Mouse (Mus musculus) adrenal gland, adult (tissue): ENCODE data around the gene Hmx1.

Source experiments
- DNase-seq, 2 experiments: peaks; one replicate each; pipeline ENCODE4 v3.0.0; 2022 to 2023; ENCODE audit warnings: low spot score in 1 of 2; ENCODE audit not compliant: inconsistent age in 2 of 2

Hmx1 gene

DNA sequence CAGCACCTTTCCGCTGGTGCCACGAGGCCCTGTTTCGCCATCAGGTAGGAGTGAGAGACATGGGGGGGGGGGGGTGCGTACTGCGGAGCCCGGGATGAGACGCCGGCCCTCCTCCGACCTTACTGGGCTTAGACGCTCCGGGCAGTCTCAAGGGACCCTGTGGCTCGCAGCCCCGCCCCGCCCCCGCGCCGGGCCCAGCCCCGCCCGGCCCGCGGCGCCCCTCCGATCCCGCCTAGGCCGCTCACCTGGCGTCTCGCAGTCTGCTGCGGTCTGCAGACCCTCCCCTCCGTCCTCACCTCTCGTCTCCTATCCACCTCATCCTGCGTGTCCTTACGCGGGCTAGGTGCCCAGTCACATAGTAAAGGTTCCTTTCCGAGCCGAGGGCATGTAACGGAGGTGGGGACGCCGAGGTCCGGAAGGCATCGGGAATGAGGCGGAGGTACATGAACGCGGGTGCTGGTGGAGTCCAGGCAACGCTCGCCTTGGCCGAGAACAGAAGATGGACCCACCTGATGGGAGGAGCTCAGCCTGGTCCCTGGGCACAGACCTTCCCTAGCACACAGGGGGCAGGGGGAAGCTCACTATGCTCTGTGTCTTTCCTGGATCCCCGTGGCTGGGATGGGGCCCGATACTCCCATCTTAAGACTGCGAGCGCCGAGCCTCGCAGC, 8.9 kb downstream of the Hmx1 start:
- no peak for DNase-seq

DNA sequence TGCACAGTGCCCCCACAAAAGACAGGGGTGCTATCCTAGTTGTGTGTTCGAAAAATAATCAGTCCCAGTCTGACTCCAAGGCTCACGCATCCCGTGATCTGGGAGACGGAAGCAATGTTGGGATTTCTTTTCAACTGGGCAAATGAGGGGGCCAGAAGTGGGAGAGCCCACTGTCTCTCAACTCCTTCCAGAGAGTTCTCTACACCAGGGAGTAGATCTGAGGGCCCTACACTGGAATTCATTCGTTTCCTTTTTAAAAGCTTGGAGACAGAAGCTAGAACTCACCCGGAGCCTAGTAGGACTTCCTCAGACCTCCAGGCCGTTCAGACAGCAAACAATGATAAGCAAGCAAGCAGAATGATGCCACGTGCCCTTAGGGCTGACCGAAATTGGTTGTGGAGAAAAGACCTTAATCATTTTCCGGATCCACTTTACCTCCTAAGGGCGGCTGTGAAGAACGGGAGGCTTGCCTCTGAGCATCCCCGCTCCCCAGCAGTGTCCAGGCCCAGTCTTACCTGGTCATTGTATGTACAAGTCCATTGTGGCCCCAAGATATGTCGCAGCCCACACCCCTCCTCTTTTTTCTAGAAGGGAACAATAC, 9.5 kb downstream of the Hmx1 start:
- no peak for DNase-seq

DNA sequence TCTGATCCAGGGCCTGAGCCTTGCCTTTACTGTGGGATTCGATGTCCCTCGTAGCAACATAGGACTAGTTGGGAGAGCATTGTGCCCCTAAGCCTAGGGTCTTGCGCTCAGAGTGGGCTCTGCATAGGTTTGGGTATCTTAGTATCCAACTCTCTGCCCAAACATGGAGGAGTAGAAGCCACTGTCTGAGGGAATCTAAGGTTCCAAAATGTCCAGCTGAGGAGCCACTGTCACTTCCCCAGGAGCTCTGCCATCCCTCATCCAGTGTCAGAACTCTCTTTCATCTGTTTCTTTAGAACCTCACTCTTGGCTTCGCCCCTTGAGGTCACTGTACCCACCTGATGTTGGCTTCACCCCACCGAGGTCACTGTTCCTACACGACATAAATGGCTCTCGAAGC, 10.2 kb downstream of the Hmx1 start:
- DNase-seq = no peak

DNA sequence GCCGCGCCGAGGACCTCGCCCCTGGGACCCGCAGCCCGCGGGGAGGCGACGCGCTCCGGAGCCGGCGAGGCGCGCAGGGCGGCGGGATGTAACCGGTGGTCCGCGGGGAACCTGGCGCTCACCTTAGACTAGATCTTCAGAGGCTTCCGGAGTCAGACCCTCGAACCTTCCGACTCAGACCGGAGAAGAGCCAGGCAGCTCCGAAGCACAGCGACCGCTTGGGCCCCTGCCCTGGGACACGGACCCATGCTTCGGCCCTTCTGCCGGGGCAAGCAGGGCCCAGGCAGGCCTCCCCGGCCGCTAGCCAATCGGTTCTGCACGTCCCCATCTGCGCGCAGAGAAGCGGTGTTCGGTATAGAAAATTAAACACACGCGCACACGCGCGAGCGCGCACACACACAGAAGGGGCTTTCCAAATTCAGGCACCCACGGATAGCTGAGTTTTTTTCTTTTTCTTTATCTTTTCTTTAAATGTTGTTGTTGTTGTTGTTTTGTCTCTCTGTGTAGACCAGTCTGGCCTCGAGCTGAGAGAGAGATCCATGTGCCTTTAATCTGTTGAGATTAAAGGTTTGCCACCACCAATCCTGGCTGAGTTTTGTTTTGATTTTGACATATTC, 10.9 kb downstream of the Hmx1 start:
- DNase-seq = no peak

DNA sequence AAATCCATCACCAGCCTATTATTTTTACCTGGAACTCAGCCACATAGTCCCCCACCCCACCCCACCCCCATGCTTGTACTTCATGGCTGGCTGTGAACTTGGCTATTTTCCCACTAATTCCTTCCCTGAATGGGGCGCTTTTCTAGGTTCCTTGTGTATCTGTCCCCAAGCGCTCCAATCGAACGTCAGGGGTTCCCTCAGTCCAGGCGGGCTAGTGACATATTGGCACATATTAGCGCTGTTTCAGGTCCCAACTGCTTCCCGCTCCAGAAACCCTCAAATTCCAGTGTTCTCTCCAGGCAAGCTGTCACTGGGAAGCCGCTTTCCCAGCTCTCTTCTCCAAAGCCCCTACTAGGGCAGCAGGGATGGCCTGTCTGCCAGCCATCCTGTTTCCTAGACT, 12.3 kb downstream of the Hmx1 start:
- DNase-seq = no peak

DNA sequence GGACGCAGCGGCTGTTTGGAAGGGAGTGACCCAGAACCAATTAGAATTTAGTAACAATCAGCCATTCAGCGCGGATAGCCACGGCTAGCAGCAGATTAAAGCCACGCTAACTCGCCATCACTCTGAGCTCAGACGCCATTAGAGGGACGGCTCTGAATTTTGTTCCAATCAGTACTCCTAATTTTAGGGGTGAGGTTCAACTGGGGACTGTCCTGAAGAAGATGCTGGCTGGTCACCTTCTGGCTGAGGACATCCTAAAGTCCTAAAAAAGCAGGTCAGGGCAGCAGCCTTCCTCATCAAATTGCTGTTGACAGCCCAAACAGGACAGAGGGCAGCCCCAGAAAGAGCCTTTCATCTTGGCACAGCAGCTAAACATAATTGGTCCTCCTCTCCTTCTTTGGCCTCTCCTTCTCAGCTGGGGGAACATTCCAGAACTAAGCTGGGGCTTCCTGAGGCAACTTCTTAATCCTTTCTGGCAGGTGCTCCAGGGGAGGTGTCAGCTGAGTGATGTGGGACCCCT, 18.6 kb downstream of the Hmx1 start:
- no peak for DNase-seq

DNA sequence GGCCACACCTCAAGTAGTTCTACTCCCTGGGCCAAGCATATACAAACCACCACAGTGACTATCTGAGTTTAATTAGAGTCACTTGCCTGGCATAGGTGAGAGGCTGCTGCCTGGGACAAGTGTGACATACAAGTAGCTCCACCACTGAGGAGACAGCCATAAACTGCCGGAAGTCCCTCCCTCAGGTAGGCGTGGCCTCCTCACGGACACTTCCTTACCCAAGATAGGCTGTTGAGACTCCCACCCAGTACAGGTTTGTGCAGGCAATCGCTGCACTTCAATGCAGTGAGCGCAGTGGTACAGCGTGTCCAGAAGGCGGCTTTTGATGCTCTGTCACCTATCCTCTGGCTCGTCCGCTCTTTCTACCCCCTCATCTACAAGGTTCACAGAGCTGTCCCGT, 22.1 kb downstream of the Hmx1 start:
- no peak for DNase-seq

DNA sequence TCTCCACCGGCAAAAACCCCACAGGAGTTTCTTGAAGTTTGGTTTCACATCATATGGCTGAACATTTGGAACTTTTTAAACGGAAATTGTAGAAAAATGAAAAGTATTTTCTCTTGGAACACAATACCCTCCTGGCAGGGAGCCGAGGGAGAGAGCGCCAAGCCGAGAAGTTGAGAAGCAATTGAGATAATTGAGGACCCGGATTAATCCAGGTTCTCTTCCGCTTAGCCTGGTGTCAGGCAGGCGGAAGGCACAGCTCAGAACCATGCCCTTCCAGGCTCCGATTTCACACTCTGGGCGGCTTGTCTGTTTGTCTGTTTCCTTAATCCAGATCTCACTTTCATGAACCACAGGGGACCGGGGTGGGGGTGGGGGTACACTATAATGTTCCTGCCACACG, 23.9 kb downstream of the Hmx1 start:
- no peak for DNase-seq

DNA sequence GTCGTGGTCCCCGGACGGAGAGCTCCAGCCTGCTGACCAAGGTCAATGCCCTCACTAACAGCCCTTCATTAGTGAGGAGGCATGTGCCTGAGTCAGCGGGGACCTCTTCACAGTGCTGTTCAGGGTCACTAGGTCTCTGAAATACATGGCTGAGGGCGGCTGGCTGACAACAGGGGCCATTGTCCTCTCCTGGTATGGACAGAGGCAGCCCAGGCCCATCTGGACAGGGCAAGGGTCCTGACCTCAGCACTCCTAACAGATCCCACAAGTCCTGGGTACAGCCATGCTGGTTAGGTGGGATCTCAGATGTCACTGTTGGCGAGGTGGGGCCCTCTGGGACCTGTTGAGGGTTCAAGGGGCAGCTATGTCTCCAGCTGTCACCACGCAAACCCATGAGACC, 28.8 kb downstream of the Hmx1 start:
- peak in 1 of 2 experiments; percentile 30 for DNase-seq

DNA sequence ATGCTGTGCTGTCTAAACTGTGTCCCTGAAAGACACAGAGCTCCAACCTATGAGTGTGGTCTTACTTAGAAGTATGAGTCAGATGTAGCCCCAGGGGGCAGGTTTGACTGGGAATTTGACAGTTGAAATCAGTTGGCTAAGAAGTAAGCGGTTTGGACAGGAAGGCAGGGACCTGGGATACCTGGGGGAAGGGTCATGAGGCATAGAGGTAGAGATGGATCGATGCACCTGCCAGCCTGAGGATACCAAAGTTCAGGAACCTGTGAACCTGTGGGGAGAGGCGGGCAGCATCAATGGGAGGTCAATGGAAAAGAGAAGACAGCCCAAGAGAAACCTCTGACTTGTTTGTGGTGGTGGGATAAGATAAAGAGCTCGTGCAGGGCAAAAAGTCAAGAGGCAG, 32.7 kb downstream of the Hmx1 start:
- no peak for DNase-seq

DNA sequence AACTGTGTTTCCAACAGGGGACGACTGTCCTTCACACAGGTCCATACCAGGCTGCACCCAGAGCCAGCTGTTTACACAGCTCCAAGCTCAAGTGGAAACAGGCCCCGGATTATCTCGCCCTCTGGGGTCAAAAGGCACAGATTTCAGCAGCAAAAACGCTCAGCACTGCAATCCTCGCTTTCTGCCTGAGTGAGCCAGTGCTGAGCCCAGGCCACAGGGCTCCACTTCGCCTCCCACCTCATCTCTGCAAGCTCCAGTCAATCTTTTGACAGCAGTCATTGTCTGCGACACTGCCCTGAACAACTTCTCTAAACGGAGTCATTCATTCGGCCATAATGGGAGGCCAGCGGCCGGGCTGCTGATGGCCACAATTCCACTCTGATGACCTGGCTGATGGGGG, 36.3 kb downstream of the Hmx1 start:
- DNase-seq = no peak

DNA sequence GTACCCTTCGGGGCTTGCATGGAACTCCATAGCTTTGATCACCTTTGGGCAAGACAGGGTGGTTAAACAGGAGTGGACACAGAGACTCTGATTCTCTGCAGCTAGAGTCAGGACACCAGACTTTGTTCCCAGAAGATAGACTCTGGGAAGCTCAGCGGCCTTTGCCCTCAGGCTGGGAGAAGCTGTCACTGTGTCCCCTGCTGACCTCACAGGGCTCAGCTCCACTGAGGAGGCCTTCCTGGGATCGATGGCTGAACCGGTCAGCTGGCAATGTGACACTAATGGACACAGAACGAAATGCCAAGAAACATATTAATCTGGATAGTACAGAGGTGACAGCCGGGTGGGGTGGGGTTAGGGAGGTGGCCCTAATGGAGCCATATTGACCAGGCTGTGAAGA, 39.0 kb downstream of the Hmx1 start:
- no peak for DNase-seq

DNA sequence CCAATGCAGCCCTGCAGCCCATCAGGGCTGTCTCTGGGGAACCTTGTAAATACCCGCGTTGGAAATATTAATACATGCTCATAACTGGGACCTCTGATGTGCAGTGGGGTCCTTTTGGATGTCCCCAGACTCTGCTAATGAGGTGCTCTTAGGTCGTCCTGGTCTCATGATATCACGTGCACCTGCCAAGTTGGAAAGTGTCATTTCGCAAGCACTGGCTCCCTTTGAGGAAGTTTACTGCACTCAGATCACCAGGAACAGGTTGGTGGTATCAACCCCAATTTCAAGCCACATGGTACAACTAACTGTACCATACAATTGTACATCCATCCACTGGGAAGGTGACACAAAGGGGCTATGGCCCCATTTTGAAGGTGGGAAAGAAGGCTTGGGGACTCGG, 39.5 kb downstream of the Hmx1 start:
- DNase-seq = no peak

DNA sequence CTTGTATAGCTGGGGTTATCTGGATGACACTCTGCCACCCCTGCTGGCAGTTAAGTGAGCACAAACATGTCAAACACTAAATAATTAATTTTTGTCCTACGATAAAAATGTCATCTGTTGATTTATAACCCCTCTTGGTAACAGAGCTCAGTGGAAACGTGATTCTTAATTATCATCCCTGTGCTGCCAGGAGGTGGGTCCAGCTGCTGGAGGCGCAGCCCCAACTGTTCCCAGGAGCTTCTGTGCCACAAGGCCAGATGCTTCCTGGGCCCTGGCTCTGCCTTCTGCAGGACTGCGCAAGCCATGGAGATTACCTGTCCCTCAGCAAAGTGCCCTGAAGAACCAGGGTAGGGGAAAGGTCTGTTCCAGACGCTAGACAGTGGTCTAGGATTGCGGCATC, 43.2 kb downstream of the Hmx1 start:
- no peak for DNase-seq

DNA sequence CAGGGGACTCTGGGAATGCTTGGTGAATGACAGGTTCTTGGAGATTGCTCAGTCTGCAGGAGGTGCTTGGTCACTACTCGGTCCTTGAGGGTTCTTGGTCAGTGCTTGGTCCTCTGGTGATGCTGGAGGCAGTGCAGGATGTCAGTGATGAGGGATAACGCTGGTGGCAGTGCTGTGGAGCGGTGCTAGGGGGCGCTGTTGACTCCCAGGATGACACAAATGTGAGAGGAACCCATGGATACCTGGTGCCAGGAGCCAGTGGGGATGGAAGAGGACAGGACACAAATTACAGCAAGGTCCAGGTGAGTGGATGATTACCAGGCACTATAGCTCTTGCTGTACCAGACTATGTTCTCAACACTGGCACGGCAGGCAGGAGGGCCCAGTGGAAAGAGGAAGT, 45.1 kb downstream of the Hmx1 start:
- DNase-seq = no peak

DNA sequence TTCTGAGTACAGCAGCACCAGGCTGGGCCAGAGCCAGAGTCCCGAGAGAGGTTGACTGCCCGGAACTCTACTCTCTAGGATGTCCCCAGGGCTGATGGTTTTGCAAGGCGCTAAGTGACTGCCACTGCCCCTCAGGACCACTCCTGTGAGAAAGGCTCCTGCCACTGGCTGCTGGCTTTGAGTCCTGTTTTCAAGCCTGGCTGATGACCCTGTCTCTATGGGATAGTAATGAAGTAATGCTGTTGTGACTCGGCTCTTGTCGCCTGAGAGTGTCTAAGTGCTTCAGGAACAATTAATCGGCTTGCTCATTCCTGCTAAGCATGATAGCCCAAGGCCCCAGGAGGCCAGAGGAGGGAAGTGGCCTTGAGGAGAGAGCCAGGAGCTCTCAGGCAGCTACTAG, 45.8 kb downstream of the Hmx1 start:
- no peak for DNase-seq

DNA sequence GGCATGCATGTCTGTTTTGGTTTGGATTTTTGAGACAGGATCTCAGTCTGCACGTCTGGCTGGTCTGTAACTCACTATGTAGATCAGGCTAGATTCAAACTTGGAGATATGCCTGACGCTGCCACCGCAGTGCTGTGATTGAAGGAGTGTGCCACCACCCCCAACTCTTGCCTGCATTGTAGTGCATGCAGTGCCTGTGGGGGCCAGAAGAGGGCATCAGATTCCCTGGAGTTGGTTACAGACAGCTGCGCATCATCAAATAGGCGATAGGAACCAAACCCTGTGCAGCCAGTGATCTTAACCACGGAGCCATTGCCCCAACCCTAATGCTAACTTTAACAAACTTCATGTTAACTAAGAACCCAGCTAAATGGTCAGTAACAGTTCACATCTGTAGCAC, 49.9 kb downstream of the Hmx1 start:
- no peak for DNase-seq

DNA sequence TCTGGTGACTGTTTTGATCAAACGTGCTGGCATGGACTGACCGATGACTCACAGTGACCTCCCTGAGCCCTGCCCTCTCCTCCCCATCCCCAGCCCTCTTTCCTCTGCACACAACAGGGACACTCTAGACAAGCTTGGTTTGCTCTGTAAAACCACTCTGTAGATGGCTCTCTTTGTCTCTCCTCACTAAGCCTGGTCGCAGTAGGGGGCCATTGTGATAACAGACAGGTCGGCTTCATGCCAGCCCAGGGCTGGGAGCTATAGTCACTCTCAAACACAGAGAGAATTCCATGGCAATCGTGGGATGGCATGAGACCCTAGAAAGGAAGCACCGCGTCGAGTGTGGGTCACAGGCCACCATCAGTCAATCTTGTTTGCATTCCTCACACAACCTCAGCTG, 51.6 kb downstream of the Hmx1 start:
- DNase-seq = peak in 1 of 2 experiments; percentile 33

DNA sequence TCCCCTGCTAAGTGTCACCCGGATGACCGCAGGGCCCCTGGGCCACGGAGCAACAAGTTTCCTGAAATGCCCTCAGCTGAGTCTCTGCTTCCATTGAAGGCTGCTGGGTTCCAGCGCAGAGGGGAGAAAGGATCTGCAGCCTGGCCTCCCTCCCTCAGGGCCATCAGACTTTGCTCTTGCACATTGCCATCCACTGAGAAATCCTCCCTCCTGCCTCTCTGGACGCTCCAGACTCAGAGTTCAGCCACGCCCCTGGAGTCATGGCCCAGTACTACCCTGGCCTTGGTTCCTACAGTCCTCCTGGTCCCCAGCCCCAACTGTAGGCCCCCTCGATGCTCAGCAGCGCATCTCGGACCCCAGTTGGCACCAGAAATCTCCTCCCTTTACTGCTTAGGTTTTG, 52.5 kb downstream of the Hmx1 start:
- DNase-seq = no peak

DNA sequence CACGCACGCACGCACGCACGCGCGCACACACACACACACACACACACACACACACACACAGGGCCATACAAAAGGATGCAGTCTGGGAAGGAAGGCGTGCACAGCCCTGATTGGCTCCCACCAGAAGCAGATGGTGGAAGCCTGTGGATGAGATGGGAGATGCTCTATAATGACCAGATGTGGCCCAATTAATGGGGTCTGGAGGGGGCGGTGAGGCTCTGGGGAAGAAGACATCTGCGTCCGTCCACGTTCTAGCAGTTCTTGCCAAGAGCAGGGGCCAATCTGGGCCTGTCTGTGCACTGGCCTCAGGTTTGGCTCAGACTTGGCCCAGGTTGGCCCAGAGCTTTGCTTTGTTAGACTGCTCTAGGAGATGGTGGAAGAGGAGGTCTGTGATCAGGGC, 55.8 kb downstream of the Hmx1 start:
- no peak for DNase-seq

DNA sequence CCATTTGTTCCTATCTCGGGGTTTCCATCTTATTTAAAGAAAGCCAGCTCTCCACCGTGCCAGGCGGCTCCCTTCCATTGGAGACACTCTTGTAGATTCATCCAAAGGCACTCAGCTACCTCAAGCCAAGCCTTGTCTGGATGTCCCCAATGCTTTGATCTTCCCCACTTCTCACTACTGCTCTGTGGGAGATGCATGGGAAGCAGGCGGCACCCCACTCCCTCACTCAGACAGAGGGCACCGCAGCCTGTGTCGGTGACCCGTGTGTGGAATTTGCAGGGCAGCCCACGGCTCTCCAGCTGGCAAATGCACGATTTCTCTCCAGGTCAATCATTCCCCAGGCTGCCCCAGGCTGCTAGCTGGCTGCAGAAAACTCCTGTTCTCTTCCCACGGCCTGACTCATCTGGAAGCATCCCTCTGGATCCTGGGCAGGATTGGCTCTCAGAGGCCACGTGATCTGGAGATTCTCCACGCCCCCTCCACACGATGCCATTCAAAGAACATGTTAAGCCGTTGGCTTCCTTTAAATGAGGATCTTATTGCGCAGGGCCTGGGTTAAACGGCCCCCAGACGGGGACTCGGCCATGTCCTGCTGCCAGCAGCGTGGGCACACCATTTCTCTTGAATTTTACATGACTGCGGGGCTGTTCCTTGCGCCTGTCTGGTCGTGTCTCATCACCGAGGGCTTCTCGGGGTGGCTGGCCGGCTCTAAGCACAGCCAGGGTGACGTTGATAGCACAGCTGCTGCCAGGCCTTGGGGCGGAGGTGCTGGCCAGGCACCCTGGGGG, 58.9 kb downstream of the Hmx1 start:
- peak; percentile 11 to 43 for DNase-seq
